Mouse (Mus musculus) lung, embryonic 15.5 days (tissue): ENCODE data around the gene Olfr96. TPM values are rescaled to one million over a fixed set of nuclear protein-coding genes. Genes with fewer than 3 reads are reported as not detected.
"Not testable (repeated sequence)": the region's sequence is repeated elsewhere in the genome, so short reads cannot be mapped to it uniquely, and the experiment has no call there.

Experiments
- ATAC-seq: fragments of 200-750 bp; cut with Nextera tagmentation; 2 replicates; pipeline ENCODE4 v1.8.0; 2017; ENCODE audit warnings: moderate number of reproducible peaks, borderline replicate concordance; ENCODE audit not compliant: low FRiP score, low TSS enrichment; ENCODE audit errors: extremely low read depth
- H3K27ac ChIP-seq: fragments of 300-500 bp; sonication (generic); 2 replicates; pipeline ENCODE4 v1.5.1; 2015; ENCODE audit warnings: moderate library complexity, mild to moderate bottlenecking, inconsistent platforms
- H3K27me3 ChIP-seq: fragments of 300-500 bp; sonication (generic); 2 replicates; pipeline ENCODE4 v1.6.1; 2015; ENCODE audit warnings: inconsistent platforms
- H3K36me3 ChIP-seq: fragments of 300-500 bp; sonication (generic); 2 replicates; pipeline ENCODE4 v1.6.1; 2015; ENCODE audit warnings: inconsistent platforms
- H3K4me1 ChIP-seq: fragments of 300-500 bp; sonication (generic); 2 replicates; pipeline ENCODE4 v1.6.1; 2015; ENCODE audit warnings: inconsistent platforms
- H3K4me2 ChIP-seq: fragments of 300-500 bp; sonication (generic); 2 replicates; pipeline ENCODE4 v1.6.1; 2015; ENCODE audit warnings: inconsistent platforms, mild to moderate bottlenecking, moderate library complexity
- H3K4me3 ChIP-seq: fragments of 300-500 bp; sonication (generic); 2 replicates; pipeline ENCODE4 v1.5.1; 2015; ENCODE audit warnings: mild to moderate bottlenecking, inconsistent platforms
- H3K9ac ChIP-seq: fragments of 300-500 bp; sonication (generic); 2 replicates; pipeline ENCODE4 v1.6.1; 2015; ENCODE audit warnings: inconsistent platforms
- H3K9me3 ChIP-seq: fragments of 300-500 bp; sonication (generic); 2 replicates; pipeline ENCODE4 v1.6.1; 2016; ENCODE audit warnings: inconsistent platforms
- WGBS: fragments of 180-500 bp; shearing (Covaris S2); methylation state at CpG from one replicate; pipeline ENCODE4 v1.1.7; 2015; 5-methylcytosine and 5-hydroxymethylcytosine counted together
- polyA plus RNA-seq: library from polyadenylated mRNA; unstranded; fragments of >200 nt; fragmentation: Nextera tagmentation; extraction: Ambion mirVana; gene quantifications from 2 replicates; pipeline ENCODE4 v1.2.1, GENCODE M21; 2015

Olfr96 gene
- polyA plus RNA-seq, 1 experiment from 2014 or later = not detected

GRCm38 (mm10) chr17:37213018-37213417, 6.9 kb upstream of the Olfr96 start, which contains the start of gene Olfr95:
Gene Olfr95, minus strand, starts transcription at chr17:37213118.
- Histone ChIP-seq H3K9me3 (no peaks in the 10 kb centered on the region), H3K4me1 (no peaks in the 10 kb centered on the region), H3K36me3 (no peaks in the 10 kb centered on the region), H3K4me2 (no peak within 1 kb of the TSS), H3K27ac (no peak within 1 kb of the TSS), H3K4me3 (no peak within 1 kb of the TSS), H3K27me3 (peaks cover 19% of the 10 kb centered on the region), H3K9ac (no peak within 1 kb of the TSS)
- 60% methylated on average over 3 of the region's 3 CpGs for WGBS
- ATAC-seq = no peak

- H3K4me1 ChIP-seq = no peaks in the 10 kb centered on the region
- no peak overlapping the region for H3K9ac ChIP-seq
- no peak for ATAC-seq
- no peaks in the 10 kb centered on the region for H3K36me3 ChIP-seq
- H3K4me3 ChIP-seq = no peak overlapping the region
- no peaks in the 10 kb centered on the region for H3K27me3 ChIP-seq
- WGBS = 73% methylated on average over 3 of the region's 3 CpGs
- H3K27ac ChIP-seq = no peak overlapping the region
- H3K4me2 ChIP-seq = no peak overlapping the region
- H3K9me3 ChIP-seq = no peaks in the 10 kb centered on the region
Measured at GRCm38 (mm10) chr17:37218486-37218885, 1.5 kb upstream of the Olfr96 start.

GRCm38 (mm10) chr17:37221879-37222278, 1.9 kb downstream of the Olfr96 start:
- no peaks in the 10 kb centered on the region for H3K36me3 ChIP-seq
- no peaks in the 10 kb centered on the region for H3K4me1 ChIP-seq
- no peak overlapping the region for H3K4me2 ChIP-seq
- WGBS = 17% methylated on average over 1 of the region's 1 CpGs
- H3K4me3 ChIP-seq = no peak overlapping the region
- H3K27ac ChIP-seq = no peak overlapping the region
- no peak for ATAC-seq
- H3K27me3 ChIP-seq = no peaks in the 10 kb centered on the region
- no peak overlapping the region for H3K9ac ChIP-seq
- no peaks in the 10 kb centered on the region for H3K9me3 ChIP-seq

GRCm38 (mm10) chr17:37237230-37237629, 17.3 kb downstream of the Olfr96 start, which contains the start of gene Olfr97:
Gene Olfr97, minus strand, starts transcription at chr17:37237330.
- WGBS = 83% methylated on average over 2 of the region's 2 CpGs
- not testable (repeated sequence) for ATAC-seq, H3K4me2 ChIP-seq, H3K36me3 ChIP-seq, H3K27me3 ChIP-seq, H3K27ac ChIP-seq, H3K9ac ChIP-seq, H3K4me1 ChIP-seq, H3K9me3 ChIP-seq, H3K4me3 ChIP-seq

- Histone ChIP-seq H3K4me2 (no peak overlapping the region), H3K36me3 (no peaks in the 10 kb centered on the region), H3K27ac (no peak overlapping the region), H3K27me3 (no peaks in the 10 kb centered on the region), H3K9me3 (no peaks in the 10 kb centered on the region), H3K4me1 (no peaks in the 10 kb centered on the region), H3K4me3 (no peak overlapping the region), H3K9ac (no peak overlapping the region)
- ATAC-seq = no peak
- WGBS = 22% methylated on average over 3 of the region's 3 CpGs
Measured at GRCm38 (mm10) chr17:37242198-37242597, 22.3 kb downstream of the Olfr96 start.

- Histone ChIP-seq H3K4me3 (no peak overlapping the region), H3K27ac (no peak overlapping the region), H3K36me3 (no peaks in the 10 kb centered on the region), H3K4me2 (no peak overlapping the region), H3K9ac (no peak overlapping the region), H3K9me3 (no peaks in the 10 kb centered on the region), H3K4me1 (no peaks in the 10 kb centered on the region), H3K27me3 (no peaks in the 10 kb centered on the region)
- no peak for ATAC-seq
- 27% methylated on average over 5 of the region's 5 CpGs for WGBS
Measured at GRCm38 (mm10) chr17:37246715-37247114, 26.8 kb downstream of the Olfr96 start.

- H3K27ac ChIP-seq = no peak overlapping the region
- H3K9ac ChIP-seq = no peak overlapping the region
- H3K27me3 ChIP-seq = no peaks in the 10 kb centered on the region
- H3K4me2 ChIP-seq = no peak overlapping the region
- no peak overlapping the region for H3K4me3 ChIP-seq
- no peaks in the 10 kb centered on the region for H3K4me1 ChIP-seq
- no peak for ATAC-seq
- no peaks in the 10 kb centered on the region for H3K36me3 ChIP-seq
- no peaks in the 10 kb centered on the region for H3K9me3 ChIP-seq
Measured at GRCm38 (mm10) chr17:37249460-37249859, 29.5 kb downstream of the Olfr96 start.

- WGBS = 9% methylated on average over 1 of the region's 1 CpGs
- Histone ChIP-seq H3K27ac (no peak overlapping the region), H3K9me3 (no peaks in the 10 kb centered on the region), H3K4me1 (no peaks in the 10 kb centered on the region), H3K4me2 (no peak overlapping the region), H3K36me3 (no peaks in the 10 kb centered on the region), H3K27me3 (no peaks in the 10 kb centered on the region), H3K4me3 (no peak overlapping the region), H3K9ac (no peak overlapping the region)
- no peak for ATAC-seq
Measured at GRCm38 (mm10) chr17:37250544-37250943, 30.6 kb downstream of the Olfr96 start.

- H3K4me2 ChIP-seq = no peak within 1 kb of the TSS
- no peaks in the 10 kb centered on the region for H3K4me1 ChIP-seq
- ATAC-seq = no peak
- no peak within 1 kb of the TSS for H3K4me3 ChIP-seq
- no peak within 1 kb of the TSS for H3K9ac ChIP-seq
- H3K36me3 ChIP-seq = no peaks in the 10 kb centered on the region
- H3K9me3 ChIP-seq = no peaks in the 10 kb centered on the region
- 71% methylated on average over 1 of the region's 1 CpGs for WGBS
- no peak within 1 kb of the TSS for H3K27ac ChIP-seq
- H3K27me3 ChIP-seq = no peaks in the 10 kb centered on the region
Measured at GRCm38 (mm10) chr17:37263626-37264025, 43.7 kb downstream of the Olfr96 start, which contains the start of gene Olfr98. Gene Olfr98, minus strand, starts transcription at chr17:37263749.

GRCm38 (mm10) chr17:37270058-37270701, 50.2 kb downstream of the Olfr96 start, which contains the start of gene H2-M3:
Gene H2-M3, plus strand, starts transcription at chr17:37270220.
- H3K27ac ChIP-seq = no peak within 1 kb of the TSS
- no peak within 1 kb of the TSS for H3K9ac ChIP-seq

GRCm38 (mm10) chr17:37270702-37271092, 50.8 kb downstream of the Olfr96 start:
- Histone ChIP-seq H3K4me1 (no peaks in the 10 kb centered on the region), H3K4me2 (peak overlapping the region; percentile 95), H3K27ac (no peak overlapping the region), H3K9ac (no peak overlapping the region), H3K4me3 (peak overlapping the region; percentile 53), H3K9me3 (no peaks in the 10 kb centered on the region), H3K36me3 (no peaks in the 10 kb centered on the region), H3K27me3 (no peaks in the 10 kb centered on the region)
- peak; percentile 43; the same call in 1 of the 2 replicates for ATAC-seq
- 53% methylated on average over 8 of the region's 8 CpGs for WGBS

More at GRCm38 (mm10) chr17:37270058-37270701, 50.2 kb downstream of the Olfr96 start, which contains the start of gene H2-M3:
- H3K36me3 ChIP-seq = no peaks in the 10 kb centered on the region
- H3K9me3 ChIP-seq = no peaks in the 10 kb centered on the region
- 1% methylated on average over 26 of the region's 26 CpGs for WGBS
- peak within 1 kb of the TSS; percentile 53 for H3K4me3 ChIP-seq
- H3K4me1 ChIP-seq = no peaks in the 10 kb centered on the region
- peak; percentile 93 for ATAC-seq
- H3K27me3 ChIP-seq = no peaks in the 10 kb centered on the region
- H3K4me2 ChIP-seq = peak within 1 kb of the TSS; percentile 95

- 73% methylated on average over 2 of the region's 2 CpGs for WGBS
- ATAC-seq = no peak
- no peak overlapping the region for H3K9ac ChIP-seq
- no peak overlapping the region for H3K27ac ChIP-seq
- no peak overlapping the region for H3K4me2 ChIP-seq
- H3K9me3 ChIP-seq = no peaks in the 10 kb centered on the region
- no peak overlapping the region for H3K4me3 ChIP-seq
- H3K4me1 ChIP-seq = no peaks in the 10 kb centered on the region
- H3K36me3 ChIP-seq = no peaks in the 10 kb centered on the region
- no peaks in the 10 kb centered on the region for H3K27me3 ChIP-seq
Measured at GRCm38 (mm10) chr17:37275626-37276248, 55.8 kb downstream of the Olfr96 start.
